Mouse (Mus musculus): ENCODE data around the gene Wwc2.

DNA sequence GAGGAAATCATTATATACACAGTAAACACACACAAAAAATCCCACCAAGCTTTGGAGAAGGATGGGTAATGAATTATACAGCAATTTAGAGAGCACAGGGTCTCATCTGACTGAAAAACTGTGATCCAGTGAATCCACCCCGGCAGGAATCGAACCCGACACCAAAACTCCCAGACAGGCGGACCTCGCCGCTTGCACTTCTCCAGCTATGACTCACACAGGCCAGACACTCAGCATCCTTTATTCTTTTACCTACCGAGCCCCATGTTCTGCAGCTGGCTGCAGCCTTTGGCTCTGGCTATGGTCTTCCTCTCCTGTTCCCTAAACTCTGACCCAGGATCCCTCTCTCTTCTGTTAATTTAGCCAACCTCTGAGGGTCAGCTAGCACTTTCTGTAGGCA, 85.5 kb downstream of the Wwc2 start:
- TF ChIP-seq CTCF (IDR thresholded peaks at IDR 0.05; ENCODE audit: low read depth) = no peak
- no peak for TF ChIP-seq EP300 (IDR thresholded peaks at IDR 0.05; ENCODE audit: low read depth)

All from liver, postnatal 0 days (tissue).